Comparison of ENCODE assay signal across 20 mouse cellular contexts in the genomic region with DNA sequence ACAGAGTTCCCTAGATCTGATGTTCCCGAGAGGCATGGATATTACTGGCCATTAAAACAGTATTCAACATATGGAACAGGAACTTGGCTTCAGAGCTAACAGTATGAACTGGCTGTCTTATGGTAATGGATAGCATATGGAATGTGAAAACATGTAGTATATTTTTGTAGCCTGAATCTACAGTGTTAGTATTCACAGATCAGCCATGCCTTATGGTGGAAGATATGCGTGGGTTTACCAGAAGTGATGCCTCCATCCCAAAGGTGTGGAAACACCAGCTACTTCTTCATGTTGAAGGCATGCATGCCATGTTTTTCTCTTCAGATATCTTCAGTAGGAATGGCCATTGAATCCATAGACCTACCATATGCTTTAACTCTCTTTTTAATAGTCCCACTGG.
DNase-seq lines count a peak whose midpoint lies in the region; ATAC-seq and TF ChIP-seq lines count a peak whose summit lies in the region.
"Had no signal": no experiment of that assay in that cellular context is flagged by ENCODE, and none has a peak within 500 bp of the region (broad histone marks: within the 10 kb centered on the region; RNA-seq: fewer than 3 reads in every experiment).

No protein-coding gene starts in this region.

- 79% methylated on average over 2 of the region's 2 CpGs for WGBS in limb, embryonic 14.5 days
- 93% methylated on average over 2 of the region's 2 CpGs for WGBS in embryonic facial prominence, embryonic 10.5 days

- no peaks in the 10 kb centered on the region for H3K36me3 ChIP-seq in limb, embryonic 14.5 days (ENCODE audit: control insufficient read depth, insufficient read depth, low read length)
- no peaks in the 10 kb centered on the region for H3K36me3 ChIP-seq in embryonic facial prominence, embryonic 10.5 days (replicated peaks)
- H3K36me3 ChIP-seq: embryonic facial prominence, embryonic 12.5 days had no signal

- no peak overlapping the region for H3K9ac ChIP-seq in limb, embryonic 14.5 days (ENCODE audit: low read depth, low read length, severe bottlenecking)
- H3K9ac ChIP-seq: embryonic facial prominence, embryonic 12.5 days had no signal

- no peaks in the 10 kb centered on the region for H3K27me3 ChIP-seq in limb, embryonic 14.5 days (ENCODE audit: control insufficient read depth, insufficient read depth, low read length)
- no peaks in the 10 kb centered on the region for H3K27me3 ChIP-seq in embryonic facial prominence, embryonic 10.5 days (replicated peaks; ENCODE audit: low read depth, poor library complexity, severe bottlenecking)
- H3K27me3 ChIP-seq: embryonic facial prominence, embryonic 12.5 days had no signal

- H3K4me1 ChIP-seq in limb, embryonic 14.5 days (ENCODE audit: control insufficient read depth, insufficient read depth, low read length), result no peaks in the 10 kb centered on the region
- H3K4me1 ChIP-seq in embryonic facial prominence, embryonic 10.5 days, result no peaks in the 10 kb centered on the region
- H3K4me1 ChIP-seq: embryonic facial prominence, embryonic 12.5 days had no signal

- no peak overlapping the region for H3K4me2 ChIP-seq in limb, embryonic 14.5 days (replicated peaks; ENCODE audit: low read depth, low read length, severe bottlenecking)
- H3K4me2 ChIP-seq: embryonic facial prominence, embryonic 12.5 days had no signal

- no peak for TF ChIP-seq POLR2A in limb, embryonic 14.5 days (IDR thresholded peaks at IDR 0.05; ENCODE audit: borderline replicate concordance, extremely low read depth, insufficient read depth, insufficient read length)

- ATAC-seq in limb, embryonic 14.5 days (ENCODE audit: low FRiP score, low read depth), result peak; percentile 47; the same call in 1 of the 2 replicates
- ATAC-seq: forebrain, embryonic 14.5 days; forebrain, embryonic 16.5 days had no signal

- H3K9me3 ChIP-seq in limb, embryonic 14.5 days (ENCODE audit: control insufficient read depth, low read length), result no peaks in the 10 kb centered on the region
- H3K9me3 ChIP-seq in embryonic facial prominence, embryonic 10.5 days, result no peaks in the 10 kb centered on the region
- H3K9me3 ChIP-seq: embryonic facial prominence, embryonic 12.5 days had no signal

- DNase-seq in frontal cortex, adult 2 months (ENCODE audit: extremely low spot score in 1 of 2, low spot score in 1 of 2), result peak; percentile 11 to 14
- DNase-seq in frontal cortex, postnatal 10 days (ENCODE audit: low spot score in 2 of 2), result no peak
- peak; percentile 37 for DNase-seq in brain, adult 2 months (ENCODE audit: low read depth, low spot score)
- no peak for DNase-seq in limb, embryonic 14.5 days (ENCODE audit: low spot score)
- DNase-seq in telencephalon, adult 2 months (ENCODE audit: low read depth, low spot score), result peak; percentile 33
- no peak for DNase-seq in embryonic facial prominence, embryonic 10.5 days (ENCODE audit: low spot score)
- DNase-seq in right cerebral cortex, postnatal 4 days, result no peak
- DNase-seq: adrenal gland, adult 8-10 months; adrenal gland, postnatal 14 days; adrenal gland, postnatal 36 days; cerebellum, adult 11 months; cerebellum, adult 18-20 months; cerebellum, adult 8-10 months; cerebellum, adult 9-11 months; cerebellum, postnatal 14 days; cerebellum, postnatal 36 days; embryo, embryonic 11 days had no signal

- no peak overlapping the region for H3K4me3 ChIP-seq in limb, embryonic 14.5 days (replicated peaks; ENCODE audit: low read length)
- H3K4me3 ChIP-seq in embryonic facial prominence, embryonic 10.5 days, result no peak overlapping the region
- H3K4me3 ChIP-seq: embryonic facial prominence, embryonic 12.5 days had no signal

- no peak overlapping the region for H3K27ac ChIP-seq in limb, embryonic 14.5 days (replicated peaks; ENCODE audit: low read depth, low read length)
- H3K27ac ChIP-seq in embryonic facial prominence, embryonic 10.5 days (replicated peaks), result no peak overlapping the region
- H3K27ac ChIP-seq: embryonic facial prominence, embryonic 12.5 days had no signal

Comparison
In these comparisons a context has a peak if more than half of its experiments do, and no peak if none do; other contexts are left out.
1. DNase-seq: peak in frontal cortex, adult 2 months (2 of 2), brain, adult 2 months (single experiment) and telencephalon, adult 2 months (single experiment); none in frontal cortex, postnatal 10 days (0 of 2), limb, embryonic 14.5 days (single experiment), embryonic facial prominence, embryonic 10.5 days (single experiment) and right cerebral cortex, postnatal 4 days (single experiment).